Mouse (Mus musculus) embryonic facial prominence, embryonic 15.5 days (tissue): ENCODE measurements at regions not wholly inside any gene's neighbourhood (a gene's known extent, or its start where the extent isn't known, plus 50 kb on each side); places are given as distances from the start of the nearest gene placed in this dataset.

ENCODE experiments used
- ATAC-seq: fragments of 200-750 bp; cut with Nextera tagmentation; 2 replicates; pipeline ENCODE4 v1.8.0; 2017; ENCODE audit warnings: low read depth, moderate TSS enrichment; ENCODE audit not compliant: insufficient number of reproducible peaks, low FRiP score, low TSS enrichment
- H3K27ac ChIP-seq: fragments of 300-500 bp; sonication (generic); replicated peaks from 2 replicates; pipeline ENCODE4 v1.5.1; 2015; ENCODE audit warnings: mild to moderate bottlenecking, inconsistent platforms
- H3K27me3 ChIP-seq: fragments of 300-500 bp; sonication (generic); 2 replicates; pipeline ENCODE4 v1.6.1; 2015; ENCODE audit warnings: inconsistent platforms
- H3K36me3 ChIP-seq: fragments of 300-500 bp; sonication (generic); 2 replicates; pipeline ENCODE4 v1.6.1; 2015; ENCODE audit warnings: mild to moderate bottlenecking, inconsistent platforms
- H3K4me1 ChIP-seq: fragments of 300-500 bp; sonication (generic); 2 replicates; pipeline ENCODE4 v1.6.1; 2015; ENCODE audit warnings: inconsistent platforms
- H3K4me2 ChIP-seq: fragments of 300-500 bp; sonication (generic); replicated peaks from 2 replicates; pipeline ENCODE4 v1.6.1; 2015; ENCODE audit warnings: mild to moderate bottlenecking, inconsistent platforms
- H3K4me3 ChIP-seq: fragments of 300-500 bp; sonication (generic); replicated peaks from 2 replicates; pipeline ENCODE4 v1.5.1; 2015; ENCODE audit warnings: mild to moderate bottlenecking, inconsistent platforms
- H3K9ac ChIP-seq: fragments of 300-500 bp; sonication (generic); 2 replicates; pipeline ENCODE4 v1.6.1; 2015; ENCODE audit warnings: inconsistent platforms
- H3K9me3 ChIP-seq: fragments of 300-500 bp; sonication (generic); replicated peaks from 2 replicates; pipeline ENCODE4 v1.6.1; 2016; ENCODE audit warnings: inconsistent platforms
- WGBS: fragments of 180-500 bp; shearing (Covaris S2); methylation state at CpG from one replicate; pipeline ENCODE4 v1.1.7; 2015; 5-methylcytosine and 5-hydroxymethylcytosine counted together

DNA sequence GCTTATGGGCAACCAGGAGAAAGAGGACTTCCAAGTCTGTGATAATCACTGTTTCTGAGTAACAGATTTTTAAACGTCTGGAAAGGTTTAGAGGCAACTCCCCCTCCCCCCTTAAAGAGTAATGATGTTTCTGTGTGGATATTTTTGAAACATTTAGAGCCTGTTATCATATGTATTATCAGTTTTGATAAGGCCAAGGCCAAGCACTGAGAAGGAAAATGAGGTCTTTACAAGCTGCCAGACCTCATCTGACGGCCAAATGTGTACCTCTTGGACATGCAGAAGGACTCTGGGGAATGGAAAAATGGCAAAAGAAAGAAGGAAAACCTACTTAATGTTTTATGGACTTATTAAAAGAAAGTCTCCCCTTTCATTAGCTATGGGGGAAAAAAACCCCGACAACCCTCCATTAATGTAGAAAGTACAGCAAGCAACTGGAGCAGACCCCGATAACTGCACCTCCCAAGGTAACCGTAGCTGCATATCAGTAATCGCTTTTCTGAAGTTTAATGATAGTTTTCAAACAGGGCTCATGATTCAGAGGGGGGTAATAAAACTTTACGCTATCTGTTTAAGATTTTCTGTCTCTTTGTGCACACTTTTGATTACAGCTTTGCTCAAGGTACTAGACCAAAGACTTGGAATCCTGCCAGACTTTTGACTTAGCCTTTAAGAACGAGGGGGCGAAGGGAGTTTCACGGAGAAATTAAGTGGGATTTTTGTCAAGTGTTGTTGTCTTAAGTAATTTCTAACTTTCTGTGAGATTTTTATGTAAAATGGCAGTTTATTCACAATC, 469.9 kb upstream of the Tenm3 start:
- Histone ChIP-seq H3K36me3 (no peaks in the 10 kb centered on the region), H3K4me2 (no peak overlapping the region), H3K4me1 (0 out of 2 replicates have a peak, but pooled peaks cover 3% of the 10 kb centered on the region), H3K4me3 (no peak overlapping the region), H3K9me3 (no peaks in the 10 kb centered on the region), H3K27ac (no peak overlapping the region), H3K9ac (no peak overlapping the region), H3K27me3 (no peaks in the 10 kb centered on the region)
- ATAC-seq: no peak
- 51% methylated on average over 10 of the region's 10 CpGs for WGBS

DNA sequence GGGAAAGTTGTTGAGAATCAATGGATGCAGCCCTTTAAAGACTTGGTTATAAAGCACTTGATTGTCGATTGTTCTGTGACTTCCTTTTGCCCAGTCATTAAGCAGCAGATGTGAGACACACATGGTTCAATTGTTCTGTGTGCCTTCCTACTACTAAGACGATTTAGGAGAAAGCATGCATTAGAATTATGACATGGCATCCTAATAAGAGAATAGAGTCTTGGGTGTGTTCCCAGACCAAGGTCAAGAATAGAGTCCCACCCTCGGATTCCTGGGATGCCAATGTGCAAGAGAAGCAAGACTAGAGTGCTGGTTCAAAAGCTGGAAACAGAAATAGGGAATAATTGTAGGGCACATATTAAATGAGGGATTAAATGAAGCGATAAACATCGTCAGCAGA, 469.1 kb upstream of the Tenm3 start:
- H3K27me3 ChIP-seq: no peaks in the 10 kb centered on the region
- 49% methylated on average over 5 of the region's 5 CpGs for WGBS
- H3K4me2 ChIP-seq: no peak overlapping the region
- H3K36me3 ChIP-seq: no peaks in the 10 kb centered on the region
- no peaks in the 10 kb centered on the region for H3K9me3 ChIP-seq
- no peak overlapping the region for H3K27ac ChIP-seq
- no peak overlapping the region for H3K4me3 ChIP-seq
- ATAC-seq: no peak
- 0 out of 2 replicates have a peak, but pooled peaks cover 3% of the 10 kb centered on the region for H3K4me1 ChIP-seq
- no peak overlapping the region for H3K9ac ChIP-seq

DNA sequence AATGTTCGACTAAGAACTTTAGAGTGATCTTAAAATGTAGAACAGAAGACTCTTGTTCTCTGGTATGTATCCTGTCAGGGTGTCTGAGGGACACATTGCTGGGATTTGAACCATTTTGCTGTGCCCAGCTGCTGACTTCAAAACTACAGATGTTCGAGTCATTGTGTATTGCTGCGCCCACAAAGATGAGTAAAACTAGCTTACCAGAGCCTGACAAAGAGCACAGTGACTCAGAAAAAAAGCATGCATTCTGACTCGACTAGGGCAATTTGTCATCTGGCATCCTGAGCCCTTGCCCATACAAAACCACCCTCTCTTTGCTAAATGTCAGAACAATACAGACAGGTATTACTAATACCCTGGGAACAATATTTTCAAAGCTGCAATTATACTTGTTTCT, 438.6 kb upstream of the Tenm3 start:
- no peaks in the 10 kb centered on the region for H3K27me3 ChIP-seq
- whole genome bisulfite sequencing: 35% methylated on average over 4 of the region's 4 CpGs
- no peak for ATAC-seq
- no peaks in the 10 kb centered on the region for H3K36me3 ChIP-seq
- no peak overlapping the region for H3K9ac ChIP-seq
- H3K27ac ChIP-seq: no peak overlapping the region
- no peak overlapping the region for H3K4me3 ChIP-seq
- no peaks in the 10 kb centered on the region for H3K4me1 ChIP-seq
- H3K9me3 ChIP-seq: no peaks in the 10 kb centered on the region
- H3K4me2 ChIP-seq: no peak overlapping the region

DNA sequence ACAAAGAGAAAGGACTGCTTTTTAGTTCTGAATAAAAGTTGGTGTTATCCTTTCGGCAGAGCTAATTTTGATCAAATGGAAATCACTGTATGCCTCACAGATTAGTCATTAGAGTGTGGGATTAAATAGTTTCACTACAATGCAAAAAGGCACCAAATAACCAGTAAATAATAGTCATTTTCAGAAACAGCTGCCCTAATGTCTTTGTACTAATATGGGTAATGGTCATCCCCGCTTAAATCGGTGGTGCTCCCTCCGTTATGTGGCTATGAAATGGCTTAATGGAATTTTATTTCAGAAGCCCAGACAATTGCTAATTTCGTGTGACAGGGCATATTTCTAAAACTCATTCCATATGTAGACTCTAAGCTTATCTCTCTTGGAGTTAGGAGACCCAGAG, 437.5 kb upstream of the Tenm3 start:
- no peak for ATAC-seq
- 53% methylated on average over 5 of the region's 5 CpGs for WGBS
- Histone ChIP-seq H3K4me1 (no peaks in the 10 kb centered on the region), H3K4me2 (no peak overlapping the region), H3K4me3 (no peak overlapping the region), H3K36me3 (no peaks in the 10 kb centered on the region), H3K9me3 (no peaks in the 10 kb centered on the region), H3K27me3 (no peaks in the 10 kb centered on the region), H3K27ac (no peak overlapping the region), H3K9ac (no peak overlapping the region)

DNA sequence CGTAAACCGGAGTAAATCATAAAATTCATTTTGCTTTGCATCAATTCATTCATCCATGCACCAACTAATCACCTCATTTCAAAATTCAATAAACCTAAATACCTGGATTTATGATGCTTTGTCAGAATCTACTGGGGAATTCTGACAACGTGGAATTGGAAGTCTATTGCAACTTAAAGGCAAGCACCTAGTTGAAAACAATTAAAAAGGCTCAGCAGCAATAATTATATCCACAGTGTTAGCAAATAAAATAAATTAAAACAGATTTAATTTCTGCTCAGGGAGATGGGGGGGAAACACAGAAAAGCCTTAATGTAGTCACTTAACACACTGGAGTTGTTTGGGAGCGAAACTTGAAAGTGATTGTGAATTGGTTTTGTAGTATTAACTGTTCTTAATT, 430.3 kb upstream of the Tenm3 start:
- H3K27ac ChIP-seq: no peak overlapping the region
- WGBS: 86% methylated on average over 4 of the region's 4 CpGs
- no peaks in the 10 kb centered on the region for H3K27me3 ChIP-seq
- no peaks in the 10 kb centered on the region for H3K4me1 ChIP-seq
- H3K9ac ChIP-seq: no peak overlapping the region
- H3K4me3 ChIP-seq: no peak overlapping the region
- H3K4me2 ChIP-seq: no peak overlapping the region
- no peaks in the 10 kb centered on the region for H3K9me3 ChIP-seq
- no peaks in the 10 kb centered on the region for H3K36me3 ChIP-seq
- no peak for ATAC-seq

DNA sequence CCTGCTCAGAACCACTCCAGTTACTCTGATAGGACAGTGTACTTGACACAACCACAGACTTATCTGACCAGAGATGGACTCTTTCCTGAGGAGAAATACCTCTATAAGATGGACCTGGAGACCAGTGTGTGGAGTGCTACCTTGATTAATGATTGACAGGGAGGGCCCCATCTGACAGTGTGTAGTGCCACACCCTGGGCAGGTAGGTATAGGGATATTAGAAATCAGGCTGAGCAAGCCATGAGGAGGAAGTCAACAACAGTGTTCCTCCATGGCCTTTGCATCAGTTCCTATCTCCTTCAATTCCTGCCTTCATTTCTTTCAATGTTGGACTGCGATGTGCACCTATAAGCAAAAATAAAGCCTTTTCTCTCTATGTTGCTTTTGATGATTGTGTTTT, 429.4 kb upstream of the Tenm3 start:
- Histone ChIP-seq H3K9ac (no peak overlapping the region), H3K4me2 (no peak overlapping the region), H3K4me1 (no peaks in the 10 kb centered on the region), H3K27me3 (no peaks in the 10 kb centered on the region), H3K4me3 (no peak overlapping the region), H3K27ac (no peak overlapping the region), H3K9me3 (no peaks in the 10 kb centered on the region), H3K36me3 (no peaks in the 10 kb centered on the region)
- 98% methylated on average over 1 of the region's 1 CpGs for WGBS
- no peak for ATAC-seq

DNA sequence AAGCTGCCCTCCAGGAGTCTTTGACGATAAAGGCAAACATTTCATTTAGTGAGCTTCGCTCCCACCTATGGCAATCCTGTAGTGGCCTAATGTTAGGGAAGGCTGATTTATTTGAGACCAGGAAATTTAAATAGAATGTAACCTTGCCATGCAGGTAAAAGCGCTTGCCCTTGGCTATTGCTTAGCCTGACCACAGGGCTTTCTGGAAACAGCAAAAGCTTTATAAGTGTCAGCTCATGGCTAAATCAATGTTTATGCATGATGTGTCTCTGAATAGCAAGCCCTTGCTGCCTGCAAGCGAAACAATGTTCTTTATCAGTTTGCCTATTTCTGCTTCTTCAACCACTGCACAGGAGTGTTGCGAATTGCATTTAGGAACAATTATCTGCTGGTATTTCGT, 419.7 kb upstream of the Tenm3 start:
- H3K4me2 ChIP-seq: no peak overlapping the region
- H3K27ac ChIP-seq: no peak overlapping the region
- H3K36me3 ChIP-seq: no peaks in the 10 kb centered on the region
- H3K9me3 ChIP-seq: no peaks in the 10 kb centered on the region
- H3K4me1 ChIP-seq: no peaks in the 10 kb centered on the region
- H3K4me3 ChIP-seq: no peak overlapping the region
- ATAC-seq: no peak
- H3K9ac ChIP-seq: no peak overlapping the region
- no peaks in the 10 kb centered on the region for H3K27me3 ChIP-seq
- WGBS: 70% methylated on average over 6 of the region's 6 CpGs

DNA sequence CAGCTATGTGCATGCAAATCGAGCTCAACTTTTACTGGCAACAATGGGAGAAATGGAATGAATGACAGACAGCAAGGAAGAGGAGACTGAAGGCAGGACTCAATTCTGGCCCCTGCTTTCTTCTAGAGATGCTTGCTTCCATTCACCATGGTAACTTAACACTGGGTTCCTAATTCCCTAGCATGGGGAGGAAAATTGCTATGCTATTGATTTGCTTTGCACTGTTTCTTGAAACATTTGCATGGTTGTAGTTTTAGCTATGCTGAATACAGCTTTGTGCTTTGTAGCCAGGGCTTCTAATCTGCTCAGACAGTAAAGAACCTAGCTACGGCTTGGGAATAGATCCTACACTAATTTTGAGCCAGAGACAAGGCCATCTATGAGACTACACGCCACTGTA, 419.0 kb upstream of the Tenm3 start:
- H3K27ac ChIP-seq: no peak overlapping the region
- 44% methylated on average over 3 of the region's 3 CpGs for WGBS
- H3K36me3 ChIP-seq: no peaks in the 10 kb centered on the region
- no peaks in the 10 kb centered on the region for H3K4me1 ChIP-seq
- no peak overlapping the region for H3K4me3 ChIP-seq
- no peak overlapping the region for H3K9ac ChIP-seq
- H3K9me3 ChIP-seq: no peaks in the 10 kb centered on the region
- H3K27me3 ChIP-seq: no peaks in the 10 kb centered on the region
- H3K4me2 ChIP-seq: no peak overlapping the region
- ATAC-seq: no peak

DNA sequence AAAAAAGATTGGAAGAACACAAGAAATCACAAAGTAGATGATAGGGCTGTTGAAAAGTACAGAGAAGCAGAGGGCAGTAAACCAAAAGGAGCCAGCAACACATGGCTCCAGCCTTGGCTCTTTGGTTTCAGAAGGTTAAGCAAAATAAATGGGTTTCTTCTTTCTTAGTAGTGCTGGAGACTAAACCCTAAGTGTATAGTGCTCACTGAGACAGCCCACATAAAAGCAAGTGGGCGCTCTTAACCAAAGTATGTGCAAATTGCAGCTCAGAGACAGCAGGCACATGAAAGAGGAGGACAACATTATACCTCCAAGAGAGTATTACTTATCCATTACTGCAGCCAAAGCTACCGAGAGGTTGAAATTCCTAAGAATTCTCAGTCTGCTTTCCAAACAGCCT, 412.2 kb upstream of the Tenm3 start:
- WGBS: 51% methylated on average over 2 of the region's 2 CpGs
- no peak overlapping the region for H3K27ac ChIP-seq
- no peak overlapping the region for H3K9ac ChIP-seq
- H3K4me1 ChIP-seq: no peaks in the 10 kb centered on the region
- no peaks in the 10 kb centered on the region for H3K36me3 ChIP-seq
- H3K27me3 ChIP-seq: no peaks in the 10 kb centered on the region
- no peaks in the 10 kb centered on the region for H3K9me3 ChIP-seq
- H3K4me2 ChIP-seq: no peak overlapping the region
- H3K4me3 ChIP-seq: no peak overlapping the region
- ATAC-seq: peak; percentile 51; the same call in 1 of the 2 replicates

DNA sequence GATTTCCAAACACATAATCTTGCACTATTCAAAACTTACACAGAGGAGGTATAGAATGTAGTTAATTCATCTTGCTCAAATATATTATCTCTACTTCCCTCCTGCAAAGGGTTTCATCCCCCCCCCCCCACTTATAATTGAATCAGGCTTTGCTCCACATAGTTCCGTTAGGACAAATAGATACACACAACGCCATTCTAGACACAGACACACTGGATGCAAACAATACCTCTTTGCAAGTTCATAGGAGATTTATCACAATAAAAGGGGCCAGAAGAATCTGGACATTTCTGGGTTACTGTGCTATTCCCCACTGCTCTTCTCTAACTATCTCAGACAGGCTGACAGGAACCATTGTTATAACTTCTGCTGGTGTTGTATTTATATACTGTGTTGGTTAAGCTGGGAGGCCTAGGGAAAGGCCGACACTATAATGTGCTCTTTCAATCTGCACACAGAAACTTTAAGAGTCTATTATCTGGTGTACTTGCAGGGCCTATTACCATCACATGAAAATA, 410.6 kb upstream of the Tenm3 start:
- H3K36me3 ChIP-seq: no peaks in the 10 kb centered on the region
- no peak overlapping the region for H3K27ac ChIP-seq
- no peaks in the 10 kb centered on the region for H3K4me1 ChIP-seq
- no peak overlapping the region for H3K9ac ChIP-seq
- no peaks in the 10 kb centered on the region for H3K9me3 ChIP-seq
- H3K27me3 ChIP-seq: no peaks in the 10 kb centered on the region
- H3K4me2 ChIP-seq: no peak overlapping the region
- H3K4me3 ChIP-seq: no peak overlapping the region
- ATAC-seq: no peak
- 74% methylated on average over 3 of the region's 3 CpGs for WGBS

DNA sequence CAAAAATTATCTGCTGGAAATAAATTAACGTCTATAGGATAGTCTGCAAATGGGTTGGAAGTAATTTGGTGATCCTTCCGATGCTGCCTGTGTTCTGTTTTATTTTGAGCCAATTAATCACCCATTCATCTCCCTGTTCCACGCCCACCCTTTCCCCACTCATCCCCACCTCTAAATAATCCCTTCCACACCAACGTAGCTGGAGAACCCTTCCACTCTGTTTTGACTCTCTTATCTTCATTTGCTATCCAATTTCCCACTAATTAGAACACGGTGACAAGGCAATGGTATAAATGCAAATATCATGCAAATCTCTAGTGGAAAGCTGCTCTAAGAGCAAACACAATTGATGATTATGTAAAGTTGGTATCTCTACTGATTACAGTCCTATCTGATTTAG, 399.3 kb upstream of the Tenm3 start:
- no peaks in the 10 kb centered on the region for H3K36me3 ChIP-seq
- H3K27me3 ChIP-seq: no peaks in the 10 kb centered on the region
- H3K4me3 ChIP-seq: no peak overlapping the region
- whole genome bisulfite sequencing: 67% methylated on average over 5 of the region's 5 CpGs
- no peak overlapping the region for H3K9ac ChIP-seq
- no peak for ATAC-seq
- H3K27ac ChIP-seq: no peak overlapping the region
- no peaks in the 10 kb centered on the region for H3K9me3 ChIP-seq
- no peak overlapping the region for H3K4me2 ChIP-seq
- H3K4me1 ChIP-seq: no peaks in the 10 kb centered on the region

DNA sequence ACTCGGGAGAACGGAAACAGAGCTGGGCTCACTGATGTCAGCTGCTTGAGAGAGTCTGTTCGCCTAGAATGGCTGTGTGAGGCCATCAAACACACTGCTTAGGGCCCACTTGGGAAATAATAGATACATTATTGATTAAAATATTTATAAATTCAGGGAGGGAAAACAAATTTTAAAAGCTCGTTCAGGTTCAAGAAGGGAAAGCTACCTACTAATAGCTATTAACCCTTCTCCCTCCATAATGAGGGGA, 393.0 kb upstream of the Tenm3 start:
- Histone ChIP-seq H3K9ac (no peak overlapping the region), H3K4me2 (no peak overlapping the region), H3K4me1 (no peaks in the 10 kb centered on the region), H3K27me3 (no peaks in the 10 kb centered on the region), H3K27ac (no peak overlapping the region), H3K4me3 (no peak overlapping the region), H3K36me3 (no peaks in the 10 kb centered on the region), H3K9me3 (no peaks in the 10 kb centered on the region)
- no peak for ATAC-seq
- 72% methylated on average over 4 of the region's 4 CpGs for WGBS
